Mouse (Mus musculus) embryonic fibroblast, embryonic 13.5 days (primary cell): ENCODE data around the gene Toe1. TPM values are rescaled to one million over a fixed set of nuclear protein-coding genes. Genes with fewer than 3 reads are reported as not detected.

ENCODE experiments used
- H3K27ac ChIP-seq: 2 replicates; pipeline ENCODE4 v1.5.1; 2012; ENCODE audit warnings: low read length, control low read depth, inconsistent platforms; ENCODE audit not compliant: insufficient read depth
- H3K4me1 ChIP-seq: 2 replicates; pipeline ENCODE4 v1.6.1; 2011; ENCODE audit warnings: low read length; ENCODE audit not compliant: control insufficient read depth, insufficient read depth
- H3K4me3 ChIP-seq: 2 replicates; pipeline ENCODE4 v1.5.1; 2011; ENCODE audit warnings: mild to moderate bottlenecking, control low read depth, low read length; ENCODE audit not compliant: insufficient read depth
- CTCF ChIP-seq: IDR thresholded peaks from 2 replicates; pipeline ENCODE4 v1.5.1; 2011; ENCODE audit warnings: mild to moderate bottlenecking, control low read depth, low read length, moderate library complexity, borderline replicate concordance; ENCODE audit not compliant: insufficient read depth
- POLR2A ChIP-seq: IDR thresholded peaks from 2 replicates; pipeline ENCODE4 v1.6.1; 2011; ENCODE audit warnings: low read depth, mild to moderate bottlenecking, control low read depth, low read length, moderate library complexity
- polyA plus RNA-seq: library from polyadenylated mRNA; stranded (reverse); fragments of >200 nt; gene quantifications from 2 replicates; pipeline ENCODE4 v1.2.4, GENCODE M21; 2011; ENCODE audit warnings: low read depth; ENCODE audit not compliant: missing spikeins, insufficient read length

Toe1 gene
- polyA plus RNA-seq, 1 experiment = 18.6 TPM

DNA sequence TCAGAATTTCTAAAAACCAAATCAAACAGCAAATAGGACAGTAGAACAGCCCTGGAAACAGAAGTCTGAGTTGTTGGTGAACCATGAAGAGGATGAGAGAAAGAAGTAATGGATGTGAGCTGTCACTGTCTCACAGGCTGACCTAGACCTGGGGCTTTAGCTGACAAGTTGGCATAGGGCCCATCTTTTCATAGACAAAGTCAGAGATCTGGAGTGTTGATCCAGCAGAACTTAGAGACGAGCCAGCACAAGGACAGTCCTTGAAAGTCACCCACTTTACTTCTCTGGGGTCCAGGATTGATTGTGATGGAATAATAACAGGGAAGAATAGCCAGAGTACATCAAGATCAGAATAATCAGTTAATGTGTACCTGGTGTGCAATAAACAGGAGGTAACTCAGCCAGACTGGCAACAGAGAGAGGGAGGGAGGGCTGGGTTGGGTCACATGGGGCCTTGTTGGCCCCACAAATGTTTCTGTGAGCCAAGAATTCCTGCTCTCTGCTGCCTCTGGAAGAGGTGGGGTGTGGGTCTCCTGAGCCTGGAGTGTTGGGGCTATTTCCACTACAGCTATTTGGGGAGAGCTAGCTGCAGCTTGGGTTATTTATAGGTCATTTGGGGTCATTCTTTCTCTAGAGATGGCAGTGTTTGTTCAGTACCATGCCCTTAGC is 10.9 kb downstream of the Toe1 start:
- no peak overlapping the region for H3K4me3 ChIP-seq
- no peak overlapping the region for H3K27ac ChIP-seq
- no peaks in the 10 kb centered on the region for H3K4me1 ChIP-seq
- TF ChIP-seq CTCF = no peak
- TF ChIP-seq POLR2A = no peak

DNA sequence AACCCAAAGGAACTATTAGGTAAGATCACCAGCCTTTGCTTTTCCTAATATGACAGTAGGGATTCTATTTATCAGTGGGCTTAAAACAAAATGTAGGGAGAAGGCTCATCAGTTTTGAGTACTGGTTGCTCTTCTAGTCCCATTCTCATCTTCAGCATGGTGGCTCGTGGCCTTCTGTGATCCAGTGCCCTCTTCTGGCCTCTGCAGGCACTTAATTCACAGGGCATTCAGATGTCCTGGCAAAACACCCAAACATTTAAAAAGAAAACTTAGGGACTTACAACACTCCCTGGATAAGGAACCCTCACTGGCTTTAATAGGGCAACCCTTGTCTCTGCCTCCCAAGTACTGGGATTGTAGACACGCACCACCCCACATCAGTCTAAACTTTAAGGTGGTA is 13.2 kb downstream of the Toe1 start:
- Histone ChIP-seq H3K4me1 (no peaks in the 10 kb centered on the region), H3K27ac (no peak overlapping the region), H3K4me3 (no peak overlapping the region)
- no peak for TF ChIP-seq POLR2A
- TF ChIP-seq CTCF = peak; percentile 30; the same call in 1 of the 2 replicates

DNA sequence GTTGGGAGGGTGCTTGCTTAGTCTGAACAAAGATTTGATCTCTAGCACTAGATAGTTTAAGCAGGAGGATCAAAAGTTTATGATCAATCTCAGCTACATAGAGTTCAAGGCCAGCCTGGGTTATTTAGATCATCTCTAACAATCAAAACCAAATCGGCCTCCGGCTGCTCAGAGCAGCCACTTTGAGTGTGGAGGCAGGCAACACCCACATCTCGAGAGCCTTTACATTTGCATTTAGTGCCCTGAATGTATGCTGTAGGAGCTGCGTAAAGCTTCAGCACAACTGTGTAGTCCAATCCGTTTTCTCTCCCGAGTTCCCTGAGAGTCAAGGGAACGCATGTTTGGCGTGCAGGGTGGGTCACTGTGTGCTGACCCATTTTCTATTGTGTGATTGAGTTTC is 15.0 kb downstream of the Toe1 start:
- Histone ChIP-seq H3K4me1 (no peaks in the 10 kb centered on the region), H3K4me3 (no peak overlapping the region), H3K27ac (no peak overlapping the region)
- TF ChIP-seq CTCF = no peak
- TF ChIP-seq POLR2A = no peak

DNA sequence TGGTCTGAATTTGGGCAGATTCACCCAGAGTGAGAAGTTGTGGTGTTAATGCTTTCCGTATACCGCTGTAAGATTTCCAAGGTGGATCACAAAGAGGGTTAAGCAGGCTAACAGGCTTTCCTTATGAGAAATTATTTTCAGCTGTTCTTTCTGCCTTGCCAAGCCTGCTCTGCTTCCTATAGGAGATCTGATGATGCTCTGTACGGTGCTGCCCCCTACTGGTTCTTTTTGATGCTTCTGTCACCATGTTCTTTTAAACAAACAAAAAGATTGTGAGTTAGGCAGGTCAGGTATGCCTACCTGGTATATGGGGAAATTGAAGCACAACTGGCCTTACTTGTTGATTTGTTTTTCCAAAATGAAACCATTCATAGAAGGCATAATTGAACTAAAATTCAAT is 18.5 kb downstream of the Toe1 start:
- TF ChIP-seq CTCF (peak; percentile 27; the same call in 1 of the 2 replicates), POLR2A (no peak)
- H3K4me1 ChIP-seq = no peaks in the 10 kb centered on the region
- no peak overlapping the region for H3K4me3 ChIP-seq
- H3K27ac ChIP-seq = peak overlapping the region; percentile 34

DNA sequence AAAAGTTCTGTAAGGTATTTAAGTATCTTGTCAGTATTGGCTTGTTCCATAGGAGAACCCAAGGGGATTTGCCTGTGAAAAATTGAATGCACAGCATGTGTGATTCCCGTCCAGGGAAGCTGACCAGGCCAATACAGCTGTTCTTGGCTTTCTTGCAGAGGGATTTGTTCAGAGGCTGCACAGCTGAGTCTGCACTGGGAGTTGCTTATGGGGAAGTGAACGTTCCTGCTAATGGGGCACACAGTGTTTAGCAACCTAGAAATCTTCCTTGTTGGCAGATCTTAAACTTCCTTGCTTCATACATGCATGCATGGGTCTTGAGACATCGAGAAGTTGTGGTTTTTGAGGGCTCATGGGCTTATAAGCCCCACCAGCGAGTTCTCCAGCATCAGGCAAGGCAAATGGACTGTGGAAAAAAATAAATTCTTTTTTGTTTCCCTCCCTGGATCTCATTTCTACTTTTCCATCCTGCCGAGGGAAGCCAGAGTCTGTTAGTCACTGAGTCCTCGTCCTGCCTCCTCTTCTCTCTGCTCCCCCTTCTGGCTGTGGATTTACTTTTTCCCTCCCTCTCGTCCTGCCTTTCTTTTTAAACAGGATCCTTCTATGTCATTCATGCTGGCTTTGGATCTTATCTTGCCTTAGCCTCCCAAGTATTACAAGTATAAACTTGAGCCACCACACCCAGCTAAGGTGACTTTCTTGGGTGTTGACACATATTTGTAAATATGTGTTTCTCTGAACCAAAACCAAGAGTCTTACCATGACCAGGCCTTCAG is 19.3 kb downstream of the Toe1 start:
- no peak overlapping the region for H3K4me3 ChIP-seq
- H3K4me1 ChIP-seq = no peaks in the 10 kb centered on the region
- peak overlapping the region; percentile 34; the same call in 1 of the 2 replicates for H3K27ac ChIP-seq
- no peak for TF ChIP-seq POLR2A
- TF ChIP-seq CTCF = no peak

DNA sequence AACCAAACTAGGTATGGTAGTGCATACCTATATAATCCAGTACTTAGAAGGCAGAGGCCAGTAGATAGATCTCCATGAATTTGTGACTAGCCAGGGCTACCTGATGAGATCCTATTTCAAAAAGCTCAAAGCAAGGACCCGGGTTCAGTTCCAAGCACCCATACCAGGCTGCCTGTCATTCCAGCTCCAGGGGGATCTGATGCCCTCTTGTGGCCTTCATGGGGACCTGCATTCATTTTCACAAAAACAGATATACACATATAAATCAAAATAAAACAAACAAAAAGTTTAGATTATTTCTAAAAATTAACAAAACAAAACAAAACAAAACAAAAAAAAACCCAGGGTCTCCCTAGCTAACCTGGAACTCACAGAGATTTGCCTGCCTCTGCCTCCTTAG is 20.9 kb downstream of the Toe1 start:
- TF ChIP-seq CTCF (no peak), POLR2A (no peak)
- H3K4me3 ChIP-seq = no peak overlapping the region
- no peak overlapping the region for H3K27ac ChIP-seq
- no peaks in the 10 kb centered on the region for H3K4me1 ChIP-seq

DNA sequence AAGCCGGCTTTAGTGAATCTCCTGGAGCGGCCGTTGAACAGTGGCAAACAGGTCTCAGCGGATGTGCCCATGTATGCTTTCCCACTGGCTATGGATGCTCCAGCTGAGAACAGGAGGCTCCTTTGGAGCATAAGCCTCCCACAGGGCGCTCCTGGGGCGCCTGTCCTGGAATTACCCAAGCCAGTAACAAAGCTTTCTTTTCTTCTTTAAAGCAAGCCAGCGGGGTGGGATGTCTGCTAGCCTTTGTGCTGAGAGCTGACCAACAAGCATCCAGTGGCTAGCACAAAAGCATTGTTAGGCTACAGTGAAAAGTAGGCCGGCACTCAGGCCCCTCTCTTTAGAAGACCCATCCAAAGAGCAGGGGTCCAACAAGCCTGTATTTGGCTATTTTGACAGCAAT is 25.3 kb downstream of the Toe1 start:
- TF ChIP-seq POLR2A = no peak
- TF ChIP-seq CTCF = no peak
- Histone ChIP-seq H3K4me1 (no peaks in the 10 kb centered on the region), H3K4me3 (no peak overlapping the region), H3K27ac (no peak overlapping the region)

DNA sequence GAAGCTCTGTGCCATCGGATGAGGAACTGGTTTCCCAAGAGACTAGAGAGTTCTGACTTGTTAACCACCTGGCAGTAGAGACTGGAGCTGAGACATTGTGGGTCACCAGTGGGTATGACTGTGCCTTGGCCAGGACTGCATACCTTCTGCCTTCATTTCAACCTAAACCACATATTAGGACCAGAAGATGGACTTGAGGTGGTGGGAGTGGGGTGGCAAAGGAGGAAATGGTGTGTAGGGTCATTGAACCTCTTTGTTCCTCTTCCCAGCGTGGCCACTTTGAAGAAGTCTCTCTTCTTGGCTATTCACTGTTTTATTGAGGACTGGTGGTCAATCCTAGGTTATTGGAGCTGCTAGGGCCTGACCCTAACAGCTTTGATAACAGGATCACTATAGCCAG is 26.1 kb downstream of the Toe1 start:
- H3K4me3 ChIP-seq = no peak overlapping the region
- no peaks in the 10 kb centered on the region for H3K4me1 ChIP-seq
- no peak for TF ChIP-seq POLR2A
- TF ChIP-seq CTCF = no peak
- H3K27ac ChIP-seq = no peak overlapping the region

DNA sequence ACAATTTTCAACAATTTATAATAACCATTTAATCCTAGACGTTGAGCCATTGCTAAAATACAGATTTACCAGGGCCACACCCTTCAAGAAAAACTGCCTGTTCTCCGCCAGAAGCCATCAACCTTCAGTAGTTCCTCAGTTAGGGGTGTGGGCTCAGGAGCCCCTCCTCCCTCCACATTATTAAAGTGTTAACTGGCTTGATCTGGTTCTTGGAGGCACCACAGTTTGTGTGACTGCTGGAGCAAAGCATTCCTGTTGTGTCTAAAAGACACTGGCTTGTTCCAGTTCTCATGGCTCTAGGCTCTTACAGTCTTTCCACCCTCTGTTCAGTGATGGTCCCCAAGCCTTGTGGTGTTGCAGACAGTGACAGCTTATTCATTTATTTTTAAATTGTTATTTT is 26.9 kb downstream of the Toe1 start:
- Histone ChIP-seq H3K4me3 (no peak overlapping the region), H3K27ac (no peak overlapping the region), H3K4me1 (no peaks in the 10 kb centered on the region)
- TF ChIP-seq CTCF = no peak

DNA sequence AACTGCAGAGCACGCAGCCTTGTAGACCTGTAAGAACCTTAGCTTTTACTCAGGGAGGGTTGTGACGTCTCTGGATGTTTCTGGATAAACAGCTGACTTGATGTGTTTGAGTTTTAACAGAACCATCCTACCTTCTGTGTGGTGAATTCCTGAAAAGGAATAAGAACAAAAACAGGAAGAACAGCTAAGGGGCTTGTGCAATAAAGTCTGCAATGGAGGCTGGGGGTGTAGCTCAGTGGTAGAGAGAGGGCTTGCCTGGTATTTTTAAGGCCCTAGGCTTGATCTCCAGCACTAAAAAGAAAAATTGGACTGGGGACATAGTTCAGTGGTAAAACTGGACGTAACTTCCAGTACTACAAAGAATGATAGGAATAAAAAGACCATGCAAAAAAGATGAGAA is 30.4 kb downstream of the Toe1 start:
- Histone ChIP-seq H3K27ac (no peak overlapping the region), H3K4me1 (no peaks in the 10 kb centered on the region), H3K4me3 (no peak overlapping the region)
- TF ChIP-seq CTCF (no peak), POLR2A (no peak)
